Mouse (Mus musculus): ENCODE measurements around the gene Frmd8.

Gene Frmd8

DNA sequence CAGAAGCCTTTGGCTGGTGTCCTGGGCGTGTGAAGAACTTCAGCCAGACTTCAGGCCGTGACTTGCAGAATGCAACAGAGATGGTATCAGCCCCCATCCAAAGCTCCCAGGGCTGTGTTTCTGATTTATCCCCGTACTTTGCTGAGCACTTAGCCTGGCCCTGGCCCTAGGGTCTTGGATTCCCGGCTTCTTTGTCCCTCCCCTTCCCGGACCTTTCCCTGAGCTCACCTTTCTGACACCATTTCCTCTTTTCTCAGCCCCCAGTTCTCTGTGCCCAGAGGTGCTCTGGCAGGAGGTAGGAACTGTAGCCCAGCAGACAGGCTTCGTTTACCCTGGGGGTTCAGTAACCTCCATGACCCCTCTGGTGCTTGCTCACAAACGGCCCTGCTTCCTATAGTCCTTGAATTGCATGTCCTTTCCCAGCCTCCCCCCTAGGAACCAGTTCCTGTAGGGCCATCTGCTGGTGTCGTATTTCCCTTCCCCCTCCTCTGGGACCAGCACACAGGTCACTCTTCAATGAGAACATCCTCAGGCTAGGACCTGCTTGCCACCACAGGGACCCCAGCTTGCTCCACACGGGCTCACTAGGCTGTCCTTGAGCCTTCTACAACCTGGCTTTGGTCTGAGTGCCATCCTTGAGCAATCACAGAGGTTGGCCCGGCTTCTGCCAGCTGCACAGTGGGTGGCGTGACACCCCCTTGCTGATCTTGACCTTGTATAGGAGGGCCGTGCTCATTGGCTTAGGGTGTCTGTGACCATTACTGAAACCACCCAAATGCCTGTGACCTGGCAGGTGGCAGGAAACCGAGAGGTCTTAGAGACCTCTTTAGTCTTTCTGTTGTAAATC, 26.0 kb downstream of the Frmd8 start:
- peak; percentile 98 for DNase-seq

DNA sequence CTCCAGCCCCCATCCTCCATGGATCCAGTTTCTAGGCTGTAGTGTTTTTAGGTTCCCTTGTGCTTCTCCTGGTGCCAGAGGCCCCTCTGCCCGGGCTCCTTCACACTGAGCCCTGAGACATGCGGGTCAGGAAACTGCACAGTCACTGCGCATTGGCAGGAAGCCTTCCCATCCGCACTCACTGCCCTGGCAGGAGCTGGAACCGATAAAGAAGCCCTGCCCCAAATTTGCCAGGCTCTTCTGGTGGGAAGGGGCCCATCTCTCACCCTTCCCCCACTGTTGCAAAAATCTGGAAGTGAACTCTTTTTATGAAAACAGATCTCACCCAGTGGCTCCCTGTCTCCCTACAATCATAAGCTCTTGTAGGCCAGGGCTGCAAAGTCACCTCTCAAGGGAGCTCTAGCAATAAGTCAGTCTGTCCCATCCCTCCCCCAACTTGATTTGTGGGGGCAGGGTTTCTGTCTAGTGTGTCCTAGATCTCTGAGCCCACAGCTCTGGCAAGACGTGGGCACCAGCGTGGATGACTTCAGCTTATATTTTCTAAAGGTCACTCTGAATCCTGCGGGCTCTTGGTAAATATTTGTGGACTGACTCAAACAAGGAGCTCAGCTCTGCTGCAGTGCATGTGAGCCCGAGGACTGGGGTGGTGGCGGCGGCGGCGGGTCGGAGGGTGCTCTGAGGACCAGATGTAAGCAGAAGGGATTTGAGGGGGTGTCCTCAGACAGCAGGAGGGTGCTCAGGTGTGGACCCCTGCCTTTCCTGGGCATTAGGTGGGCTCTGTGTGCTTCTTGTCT, 26.8 kb downstream of the Frmd8 start:
- DNase-seq = peak; percentile 99

DNA sequence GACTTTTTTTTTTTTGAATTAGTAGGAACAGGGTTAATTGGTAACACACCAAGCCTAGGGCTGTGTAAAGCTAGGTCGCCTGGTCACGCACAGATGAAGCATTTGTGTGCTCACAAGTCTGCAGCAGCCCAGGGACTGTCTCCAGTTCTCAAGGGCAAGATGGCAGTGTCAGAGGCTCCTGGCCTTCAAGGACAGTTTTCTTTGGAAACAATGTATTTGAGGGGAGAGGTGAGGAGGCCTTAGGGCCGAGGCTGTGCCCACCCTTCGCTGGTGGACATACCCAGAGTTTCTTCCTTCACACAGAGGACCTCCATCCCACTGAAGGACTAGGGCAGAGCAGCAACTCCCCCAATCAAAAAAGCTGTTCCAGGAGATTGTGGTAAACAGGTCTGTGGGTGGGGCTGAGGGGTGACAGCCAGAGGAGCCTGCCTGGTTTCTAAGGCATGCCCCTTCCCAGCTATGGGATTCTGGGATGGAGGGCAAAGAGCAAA, 27.7 kb downstream of the Frmd8 start:
- peak; percentile 97 for DNase-seq

DNA sequence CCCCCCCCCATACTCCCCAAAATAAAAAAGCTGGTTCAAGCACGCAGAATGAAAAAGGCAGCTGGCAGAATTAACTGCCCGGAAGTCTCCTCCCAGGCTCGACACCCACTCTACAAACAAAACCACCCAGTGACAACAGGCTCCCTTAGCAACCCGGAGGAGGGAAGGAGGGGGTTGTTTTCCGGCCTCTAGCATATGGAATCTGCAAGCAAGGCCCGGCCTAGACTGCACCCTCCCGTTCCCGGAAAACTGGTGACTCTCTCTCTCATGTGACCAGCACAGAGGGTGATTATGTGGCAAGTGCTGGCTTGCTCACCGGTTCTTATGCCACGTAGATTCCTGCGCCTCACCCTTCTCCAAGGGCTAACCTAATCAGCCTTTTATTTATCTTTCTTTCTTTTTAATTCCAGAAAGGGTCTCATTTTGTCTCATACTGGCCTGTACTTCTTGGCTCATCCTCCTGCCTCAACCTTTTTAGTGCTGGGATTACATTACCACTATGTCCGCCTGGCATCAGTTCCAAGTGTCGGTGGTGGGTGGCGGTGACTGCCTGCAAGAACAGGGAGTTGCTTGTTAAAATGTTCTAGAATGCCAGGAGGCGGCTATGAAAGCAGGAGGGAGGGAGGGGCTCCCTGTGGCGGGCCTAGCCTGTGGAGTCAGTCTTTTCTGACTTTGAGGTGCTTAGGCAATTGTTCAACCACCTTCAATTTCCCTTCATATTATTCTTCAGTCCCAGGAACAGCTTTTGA, 28.3 kb downstream of the Frmd8 start:
- DNase-seq = peak; percentile 100

DNA sequence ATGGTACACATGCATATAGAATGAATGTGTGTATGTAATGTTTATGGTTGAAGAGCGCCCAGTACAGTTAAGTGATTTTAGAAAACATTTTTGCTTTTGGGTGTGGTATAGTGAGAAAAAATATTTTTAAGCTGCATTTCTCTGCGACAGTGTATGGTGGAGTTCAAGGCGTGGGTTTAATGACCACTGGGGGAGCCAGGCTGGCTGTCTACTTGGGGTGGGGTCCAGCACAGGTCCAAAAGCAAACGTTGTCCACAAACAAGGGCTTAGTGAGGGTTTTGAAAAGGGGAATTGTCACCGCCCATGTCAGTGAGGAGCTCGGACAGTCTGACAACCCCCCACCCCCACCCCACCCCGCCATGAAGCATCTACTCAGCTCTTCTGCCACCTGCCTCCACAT, 28.9 kb downstream of the Frmd8 start:
- DNase-seq = no peak

DNA sequence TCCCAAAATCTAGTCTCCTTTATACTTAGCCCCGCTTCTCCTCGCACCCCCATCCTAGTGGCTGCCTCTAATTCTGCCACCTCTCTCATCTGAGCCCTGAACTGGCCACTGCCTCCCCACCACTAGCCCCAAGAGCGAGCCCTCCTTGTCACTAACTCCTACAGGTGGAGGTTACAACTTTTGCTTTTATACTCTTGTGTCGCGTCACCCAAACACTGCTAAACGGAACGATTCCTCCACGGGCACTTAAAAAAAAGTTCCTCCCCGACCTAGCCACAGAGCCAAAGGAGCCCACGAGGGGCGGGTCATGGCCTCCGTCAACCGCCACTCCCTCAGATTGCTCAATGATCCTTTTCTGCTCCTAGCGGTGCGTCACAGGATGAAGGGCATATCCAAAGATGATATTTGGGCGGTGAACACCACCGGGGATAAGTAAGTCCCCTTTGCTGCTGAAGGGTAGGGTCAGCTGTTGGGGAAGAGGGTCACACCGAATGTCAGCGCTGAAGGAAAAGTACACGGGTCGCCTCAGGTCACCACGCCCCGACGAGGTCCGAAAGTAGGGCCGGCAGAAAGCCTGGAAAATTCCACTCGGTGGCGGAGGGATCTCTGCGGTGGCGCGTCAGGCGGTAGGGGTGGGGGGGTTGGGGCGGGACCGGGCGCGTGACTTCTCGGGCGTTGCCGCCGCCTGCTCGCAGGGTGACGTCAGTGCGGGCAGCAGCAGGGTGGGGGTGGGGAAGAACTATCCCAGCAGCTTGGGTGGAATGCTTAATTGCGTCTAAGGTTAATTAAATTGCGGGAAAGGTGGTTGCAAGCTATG, 29.5 kb downstream of the Frmd8 start:
- DNase-seq = peak; percentile 100

- no peak for DNase-seq
Observed at GRCm38 (mm10) chr19:5844831-5845318, 30.2 kb downstream of the Frmd8 start.

- DNase-seq = peak; percentile 97
Observed at GRCm38 (mm10) chr19:5843781-5844691, 31.0 kb downstream of the Frmd8 start.

DNA sequence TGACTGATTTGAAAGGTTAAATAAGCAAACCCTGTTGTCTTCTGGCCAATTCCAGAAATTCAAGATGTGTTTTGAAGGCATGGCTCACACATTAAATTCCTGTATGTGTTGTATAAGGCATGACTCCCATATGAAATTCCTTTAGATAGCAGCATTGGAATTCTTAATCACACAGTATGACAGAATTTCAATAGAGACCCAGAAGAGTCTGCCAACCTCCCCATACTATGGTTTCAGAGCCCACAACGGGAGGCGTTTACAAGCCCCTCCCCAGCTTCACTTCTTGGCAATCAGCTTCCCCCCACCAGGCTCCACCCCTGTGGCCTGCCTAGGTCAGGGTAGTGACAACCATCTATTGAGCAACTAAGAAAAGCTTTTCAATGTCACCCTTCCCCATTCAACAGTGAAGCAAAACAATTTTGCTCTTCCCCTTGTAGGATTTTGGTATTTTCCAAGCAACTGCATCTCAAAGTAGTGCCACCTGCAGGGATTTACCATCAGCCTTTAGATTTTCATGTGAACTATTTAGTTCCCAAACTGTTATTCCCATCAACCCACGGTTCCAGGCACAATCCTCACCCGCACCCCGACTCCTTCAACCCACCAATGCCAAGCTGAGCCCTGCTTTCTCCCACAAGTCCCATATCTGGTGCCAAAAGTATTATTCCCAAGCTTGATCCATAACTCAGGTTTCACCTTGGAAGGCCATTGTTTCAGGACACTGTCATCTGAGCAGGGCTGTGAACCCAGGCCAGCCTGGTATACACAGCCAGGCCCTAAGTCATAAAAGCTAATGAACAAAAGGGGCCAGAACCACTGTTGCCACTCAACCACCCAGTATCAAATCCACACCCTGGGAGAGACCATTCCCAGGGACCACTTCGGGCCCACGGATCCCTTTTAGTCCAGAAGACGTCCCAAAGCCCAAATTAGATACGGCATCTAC, 32.0 kb downstream of the Frmd8 start:
- DNase-seq = peak; percentile 97

DNA sequence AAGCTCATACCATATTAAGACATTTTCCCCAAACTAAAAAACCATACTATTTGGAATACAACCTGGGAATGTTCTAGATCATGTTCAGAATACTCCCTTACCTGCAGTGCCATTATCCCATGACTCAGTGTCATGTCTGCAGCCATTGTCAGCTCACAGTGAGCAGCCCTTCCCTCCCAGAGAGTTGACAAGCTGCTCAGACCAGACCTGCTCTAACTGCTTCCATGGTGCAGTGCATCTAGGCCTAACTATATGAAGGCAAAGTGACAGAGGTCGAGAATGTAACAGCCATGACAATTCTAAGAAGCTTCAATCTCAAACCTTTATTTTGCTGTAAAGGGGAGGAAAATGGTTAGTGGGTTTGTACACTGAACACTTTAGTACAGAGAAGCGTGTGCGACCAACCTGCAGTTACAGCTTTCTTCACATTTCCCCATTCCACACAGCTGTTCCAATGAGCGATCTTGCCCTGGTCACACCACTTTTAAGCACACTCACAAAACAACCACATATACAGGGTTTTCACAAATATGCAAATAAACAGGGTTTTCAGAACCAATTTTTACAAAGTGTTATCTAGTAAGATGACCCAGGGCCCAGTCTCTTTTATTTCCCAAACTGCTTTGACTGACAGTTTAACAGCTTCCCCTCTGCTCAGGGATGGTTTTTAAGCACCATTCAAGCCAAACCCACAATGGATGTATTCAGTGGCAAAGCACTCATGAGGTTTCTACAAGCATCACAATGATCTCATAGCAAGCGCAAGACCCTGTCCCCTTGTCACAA, 32.9 kb downstream of the Frmd8 start:
- DNase-seq = peak; percentile 92

DNA sequence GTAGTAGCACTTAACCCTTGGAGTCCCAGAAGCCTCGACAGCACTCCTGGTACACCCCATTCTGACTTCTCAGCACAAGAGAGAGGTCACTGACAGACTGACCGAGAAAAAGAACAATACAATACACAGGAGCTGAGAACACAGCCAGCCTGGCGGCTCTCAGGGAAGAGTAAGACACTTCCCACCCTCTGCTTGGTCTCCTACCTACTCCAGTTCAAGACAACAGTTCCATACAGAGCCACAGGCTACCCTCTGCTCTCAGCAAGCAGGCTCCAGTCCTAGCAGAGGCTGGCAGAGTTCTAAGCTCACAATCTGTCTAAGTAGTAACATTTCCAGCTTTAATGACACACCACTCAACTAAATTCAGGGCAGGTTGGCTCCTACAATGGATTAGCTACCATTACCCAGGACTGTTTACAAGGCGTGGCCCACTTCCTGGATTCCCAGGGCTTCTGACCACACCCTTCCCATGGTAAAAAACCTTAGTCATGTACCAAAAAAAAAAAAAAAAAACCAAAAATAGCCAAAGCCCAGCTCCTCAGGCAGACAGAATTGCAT, 33.6 kb downstream of the Frmd8 start:
- peak; percentile 97 for DNase-seq

- DNase-seq = no peak
Observed at GRCm38 (mm10) chr19:5840890-5841388, 34.1 kb downstream of the Frmd8 start.

DNA sequence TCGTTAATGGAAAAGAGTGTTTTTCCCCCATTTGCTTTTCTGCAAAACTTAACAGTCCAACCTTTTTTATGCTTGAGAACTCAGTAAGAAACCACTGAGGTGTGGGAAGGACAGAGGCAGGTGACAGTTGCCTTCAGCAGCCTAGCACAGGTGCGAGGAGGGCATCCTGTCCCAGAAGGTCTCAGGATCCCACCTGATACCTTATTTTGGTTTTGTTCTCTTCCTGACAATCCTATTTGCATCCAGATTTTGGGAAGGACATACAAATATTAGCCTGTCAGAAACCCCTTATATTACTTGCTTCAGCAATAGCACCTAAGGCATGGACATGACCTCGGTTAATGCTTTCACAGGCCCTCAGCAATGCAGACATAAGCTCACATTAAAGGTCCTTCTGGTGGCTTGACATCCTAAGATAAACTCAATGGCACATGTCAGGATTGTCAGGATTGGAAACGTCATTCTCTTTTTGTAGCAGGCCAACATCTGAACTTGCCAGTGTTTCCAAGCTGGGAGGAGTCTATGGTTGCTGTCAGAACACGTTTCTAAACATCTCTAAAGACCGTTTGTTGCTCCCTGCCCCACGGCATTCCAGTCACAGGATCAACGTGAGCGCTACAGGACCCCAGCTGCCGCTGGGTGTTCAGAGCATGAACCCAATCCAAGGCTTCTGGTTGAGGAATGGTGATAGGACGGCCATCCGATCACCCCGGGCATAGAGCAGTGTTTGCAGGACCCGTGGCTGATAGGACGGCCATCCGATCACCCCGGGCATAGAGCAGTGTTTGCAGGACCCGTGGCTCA, 34.8 kb downstream of the Frmd8 start:
- DNase-seq = peak; percentile 96

DNA sequence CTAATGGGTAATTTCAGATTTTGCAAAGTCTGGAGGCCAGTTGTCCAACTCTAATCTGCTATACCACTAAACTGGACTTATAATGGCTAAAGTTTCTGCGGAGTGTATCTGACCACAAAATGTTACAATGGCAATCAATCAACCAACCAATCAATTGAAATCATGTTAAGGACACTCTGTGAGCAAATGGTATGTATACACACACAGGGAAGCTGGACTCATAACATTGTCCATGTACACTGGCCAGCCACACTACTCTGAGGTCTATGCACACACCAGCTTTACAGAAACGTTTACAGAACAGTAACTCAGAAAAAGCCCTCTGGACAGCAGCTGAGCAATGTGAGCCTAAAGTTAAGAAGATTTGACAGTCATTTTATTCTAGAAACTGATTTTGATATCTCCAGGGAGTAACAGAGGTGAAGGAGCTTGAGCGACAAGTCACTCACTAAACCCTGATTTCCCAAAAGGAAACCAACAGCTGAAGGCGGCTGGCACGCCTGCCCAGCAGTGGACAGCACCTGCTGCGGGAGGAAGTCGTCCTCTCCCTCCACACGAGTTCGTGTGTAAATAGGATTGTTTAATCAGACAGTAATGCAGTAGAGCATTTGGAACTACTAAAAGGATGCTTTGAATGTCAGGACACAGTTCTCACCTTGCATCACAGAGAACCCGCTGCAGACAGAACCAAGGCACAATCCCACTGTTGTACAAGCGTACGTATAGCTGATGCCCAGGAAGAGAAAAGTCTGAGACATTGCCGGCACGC, 35.6 kb downstream of the Frmd8 start:
- no peak for DNase-seq

- no peak for DNase-seq
Observed at GRCm38 (mm10) chr19:5838892-5839165, 36.2 kb downstream of the Frmd8 start.

DNA sequence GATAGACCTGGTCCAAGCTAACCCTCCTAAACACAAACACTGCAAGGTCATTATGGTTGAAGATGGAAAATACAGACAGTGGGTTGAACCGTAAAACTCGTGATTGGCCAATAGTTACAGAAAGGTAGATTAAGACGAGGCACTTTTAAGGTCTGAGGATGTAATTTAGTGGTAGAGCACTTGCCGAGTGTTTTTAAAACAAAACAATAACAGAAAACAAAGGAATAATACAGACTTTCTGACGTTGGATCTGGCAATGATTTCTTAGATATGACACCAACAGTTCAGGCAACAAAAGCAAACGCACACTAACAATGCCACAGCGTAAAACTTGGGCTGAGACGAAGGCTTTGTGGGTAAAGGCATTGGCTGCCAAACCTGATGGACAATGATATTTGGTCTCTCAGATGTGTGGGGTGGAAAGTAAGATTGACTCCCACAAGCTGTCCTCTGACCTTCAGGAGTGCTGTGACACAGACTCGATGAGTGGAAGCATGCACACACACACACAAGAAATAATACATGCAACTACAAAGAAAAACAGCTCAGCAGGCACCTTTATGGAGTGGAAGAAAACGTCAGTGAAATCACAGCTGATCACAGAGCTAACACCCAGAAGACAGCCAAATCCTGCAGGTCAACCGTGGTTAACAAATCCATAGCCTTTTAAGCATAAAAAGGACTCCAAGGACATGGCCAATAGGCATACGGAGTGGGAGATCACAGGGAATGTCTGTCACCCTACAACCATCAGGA, 36.8 kb downstream of the Frmd8 start:
- DNase-seq = no peak
